Mouse (Mus musculus): Measurements from ENCODE around the gene Tssk3. TPM values are rescaled to one million over a fixed set of nuclear protein-coding genes. Genes with fewer than 3 reads are reported as not detected.
"Not testable (repeated sequence)": the region's sequence is repeated elsewhere in the genome, so short reads cannot be mapped to it uniquely, and the experiment has no call there.

Tssk3 gene
- not detected in 2 replicates for polyA plus RNA-seq (2012; ENCODE audit: insufficient read depth, insufficient read length, low replicate concordance, missing spikeins)

GRCm38 (mm10) chr4:129490972-129491880, at the start of gene Tssk3, which contains the start of gene Fam229a:
Gene Tssk3 (minus strand): TSS chr4:129491022.
Gene Fam229a (plus strand): TSS chr4:129491190.
- TF ChIP-seq CTCF (IDR thresholded peaks at IDR 0.05; ENCODE audit: insufficient read depth, low read depth, low read length) (no peak), POLR2A (IDR thresholded peaks at IDR 0.05; ENCODE audit: insufficient read depth, low read depth, low read length) (no peak)
- Histone ChIP-seq H3K4me1 (ENCODE audit: control insufficient read depth, insufficient read depth, low read length) (peaks cover 19% of the 10 kb centered on the region), H3K4me3 (ENCODE audit: insufficient read depth, low read depth, low read length) (peak within 1 kb of the TSS; percentile 29), H3K27ac (ENCODE audit: insufficient read depth, low read depth, low read length) (no peak within 1 kb of the TSS)
- WGBS: 15% methylated on average over 70 of the region's 70 CpGs

- 80% methylated on average over 6 of the region's 6 CpGs for WGBS
- Histone ChIP-seq H3K4me3 (ENCODE audit: insufficient read depth, low read depth, low read length) (no peak overlapping the region), H3K27ac (ENCODE audit: insufficient read depth, low read depth, low read length) (no peak overlapping the region), H3K4me1 (ENCODE audit: control insufficient read depth, insufficient read depth, low read length) (peaks cover 6% of the 10 kb centered on the region)
- TF ChIP-seq CTCF (IDR thresholded peaks at IDR 0.05; ENCODE audit: insufficient read depth, low read depth, low read length) (no peak), POLR2A (IDR thresholded peaks at IDR 0.05; ENCODE audit: insufficient read depth, low read depth, low read length) (no peak)
These were observed 49.2 kb upstream of the Tssk3 start for GRCm38 (mm10) chr4:129540012-129540411.

DNA sequence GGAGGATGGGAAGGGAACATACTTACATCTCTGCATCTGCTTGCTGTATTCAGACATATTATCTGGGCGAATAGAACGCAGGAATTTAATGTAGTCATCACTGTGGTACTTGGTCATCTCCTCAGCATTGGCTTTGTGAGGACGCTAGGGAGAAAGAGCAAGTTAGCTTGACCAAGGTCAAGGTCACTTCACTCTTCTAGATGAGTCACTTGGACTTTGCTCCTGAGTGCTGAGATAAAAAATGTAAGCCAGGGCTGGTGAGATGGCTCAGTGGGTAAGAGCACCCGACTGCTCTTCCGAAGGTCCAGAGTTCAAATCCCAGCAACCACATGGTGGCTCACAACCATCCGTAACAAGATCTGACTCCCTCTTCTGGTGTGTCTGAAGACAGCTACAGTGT, 38.1 kb upstream of the Tssk3 start:
- H3K4me1 ChIP-seq (ENCODE audit: control insufficient read depth, insufficient read depth, low read length); H3K27ac ChIP-seq (ENCODE audit: insufficient read depth, low read depth, low read length); H3K4me3 ChIP-seq (ENCODE audit: insufficient read depth, low read depth, low read length): not testable (repeated sequence)
- WGBS: 93% methylated on average over 6 of the region's 6 CpGs

DNA sequence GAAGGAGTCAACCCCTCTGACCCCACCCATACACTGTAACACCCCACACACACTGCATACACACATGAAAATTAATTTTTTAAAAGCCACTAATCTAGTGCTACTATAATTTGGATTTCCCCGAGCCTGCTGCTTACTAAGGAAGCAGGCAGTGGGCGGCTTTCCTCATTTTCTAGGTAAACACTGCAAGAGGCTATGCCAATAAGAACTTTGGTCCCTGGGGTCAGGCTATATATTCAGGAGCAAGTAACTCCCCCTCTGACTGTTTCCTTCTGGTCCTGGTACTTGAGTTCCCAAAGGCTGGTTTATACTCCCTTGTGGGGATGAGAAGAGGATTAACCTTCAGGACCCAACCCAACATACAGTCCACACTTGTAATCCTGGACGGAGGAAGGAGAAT, 35.1 kb upstream of the Tssk3 start:
- 69% methylated on average over 3 of the region's 3 CpGs for WGBS
- no peak overlapping the region for H3K27ac ChIP-seq (ENCODE audit: insufficient read depth, low read depth, low read length)
- TF ChIP-seq CTCF (IDR thresholded peaks at IDR 0.05; ENCODE audit: insufficient read depth, low read depth, low read length): no peak
- no peaks in the 10 kb centered on the region for H3K4me1 ChIP-seq (ENCODE audit: control insufficient read depth, insufficient read depth, low read length)
- H3K4me3 ChIP-seq (ENCODE audit: insufficient read depth, low read depth, low read length): no peak overlapping the region

DNA sequence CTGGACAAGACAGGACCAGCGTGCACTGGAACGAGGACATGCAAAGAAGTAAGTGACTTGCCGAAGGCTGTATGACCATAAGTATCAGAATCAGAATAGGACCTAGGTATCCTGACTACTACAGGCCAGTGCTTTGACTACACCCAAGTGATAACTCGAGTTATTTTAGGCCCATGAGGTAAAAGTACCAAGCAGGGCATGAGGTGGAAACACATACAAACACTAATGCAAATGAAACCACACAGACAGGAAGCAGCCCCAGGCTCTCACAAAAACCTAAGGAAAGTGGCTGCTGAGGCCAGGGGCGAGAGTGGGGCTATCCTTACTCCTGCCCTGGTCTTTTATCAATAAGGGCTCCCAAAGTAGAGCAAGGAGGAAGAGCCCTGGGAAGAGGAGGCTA, 34.5 kb upstream of the Tssk3 start:
- TF ChIP-seq CTCF (IDR thresholded peaks at IDR 0.05; ENCODE audit: insufficient read depth, low read depth, low read length): no peak
- TF ChIP-seq POLR2A (IDR thresholded peaks at IDR 0.05; ENCODE audit: insufficient read depth, low read depth, low read length): no peak
- WGBS: 90% methylated on average over 5 of the region's 5 CpGs
- Histone ChIP-seq H3K27ac (ENCODE audit: insufficient read depth, low read depth, low read length) (no peak overlapping the region), H3K4me1 (ENCODE audit: control insufficient read depth, insufficient read depth, low read length) (no peaks in the 10 kb centered on the region), H3K4me3 (ENCODE audit: insufficient read depth, low read depth, low read length) (no peak overlapping the region)

- 90% methylated on average over 8 of the region's 8 CpGs for WGBS
- TF ChIP-seq POLR2A (IDR thresholded peaks at IDR 0.05; ENCODE audit: insufficient read depth, low read depth, low read length) (no peak), CTCF (IDR thresholded peaks at IDR 0.05; ENCODE audit: insufficient read depth, low read depth, low read length) (no peak)
- Histone ChIP-seq H3K4me3 (ENCODE audit: insufficient read depth, low read depth, low read length) (no peak overlapping the region), H3K27ac (ENCODE audit: insufficient read depth, low read depth, low read length) (no peak overlapping the region), H3K4me1 (ENCODE audit: control insufficient read depth, insufficient read depth, low read length) (peaks cover 9% of the 10 kb centered on the region)
These were observed 27.7 kb upstream of the Tssk3 start for GRCm38 (mm10) chr4:129518519-129518918.

DNA sequence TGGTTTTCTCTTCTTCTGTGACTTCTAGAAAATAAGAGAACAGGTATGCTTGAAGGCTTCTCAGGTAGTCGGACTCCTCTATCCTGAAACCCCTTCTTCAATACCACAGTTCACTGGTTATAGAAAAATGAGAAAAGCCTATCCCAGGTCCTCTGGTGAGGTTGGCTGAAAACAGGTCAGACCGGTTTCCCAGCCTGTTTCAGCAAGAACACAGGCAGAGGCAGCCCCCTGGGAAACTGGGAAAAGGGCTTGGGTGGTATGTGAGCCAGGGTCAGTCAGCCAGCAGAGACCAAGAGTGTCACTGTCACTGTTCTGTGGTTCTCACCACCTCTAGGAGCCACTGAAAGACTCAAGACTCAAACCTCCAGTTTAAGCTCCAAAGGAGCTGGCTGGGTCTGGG, 26.1 kb upstream of the Tssk3 start:
- peaks cover 14% of the 10 kb centered on the region for H3K4me1 ChIP-seq (ENCODE audit: control insufficient read depth, insufficient read depth, low read length)
- WGBS: 54% methylated on average over 2 of the region's 2 CpGs
- no peak overlapping the region for H3K4me3 ChIP-seq (ENCODE audit: insufficient read depth, low read depth, low read length)
- no peak for TF ChIP-seq POLR2A (IDR thresholded peaks at IDR 0.05; ENCODE audit: insufficient read depth, low read depth, low read length)
- TF ChIP-seq CTCF (IDR thresholded peaks at IDR 0.05; ENCODE audit: insufficient read depth, low read depth, low read length): no peak
- no peak overlapping the region for H3K27ac ChIP-seq (ENCODE audit: insufficient read depth, low read depth, low read length)

- peaks cover 14% of the 10 kb centered on the region for H3K4me1 ChIP-seq (ENCODE audit: control insufficient read depth, insufficient read depth, low read length)
- H3K4me3 ChIP-seq (ENCODE audit: insufficient read depth, low read depth, low read length): peak overlapping the region; percentile 89
- H3K27ac ChIP-seq (ENCODE audit: insufficient read depth, low read depth, low read length): peak overlapping the region; percentile 27; the same call in 1 of the 2 replicates
- TF ChIP-seq CTCF (IDR thresholded peaks at IDR 0.05; ENCODE audit: insufficient read depth, low read depth, low read length) (peak; percentile 89), POLR2A (IDR thresholded peaks at IDR 0.05; ENCODE audit: insufficient read depth, low read depth, low read length) (no peak)
- under 1% methylated on average over 35 of the region's 35 CpGs for WGBS
These were observed 23.6 kb upstream of the Tssk3 start for GRCm38 (mm10) chr4:129514300-129514898.

DNA sequence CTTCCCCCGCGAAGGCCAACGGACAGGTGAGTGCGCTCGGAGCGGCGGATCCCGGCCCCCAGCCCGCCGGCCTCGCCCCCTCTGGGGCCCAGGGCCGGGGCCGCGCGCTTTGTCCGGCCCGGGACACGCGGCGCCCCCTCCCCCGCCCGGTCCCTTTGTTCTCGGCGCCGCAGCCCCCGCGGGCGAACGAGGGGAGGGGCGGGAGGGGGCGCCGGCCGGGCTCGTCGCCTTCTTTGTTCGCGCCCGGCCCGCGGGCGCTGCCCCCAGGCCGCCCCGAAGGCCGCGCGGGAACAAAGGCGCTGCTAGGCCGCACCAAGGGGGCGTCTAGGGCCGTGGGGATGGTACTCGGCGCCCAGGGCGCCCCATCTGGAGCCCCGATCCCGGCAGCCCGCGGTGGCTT, 23.1 kb upstream of the Tssk3 start:
- H3K27ac ChIP-seq (ENCODE audit: insufficient read depth, low read depth, low read length): peak overlapping the region; percentile 27; the same call in 1 of the 2 replicates
- WGBS: under 1% methylated on average over 52 of the region's 57 CpGs
- peak overlapping the region; percentile 89 for H3K4me3 ChIP-seq (ENCODE audit: insufficient read depth, low read depth, low read length)
- TF ChIP-seq CTCF (IDR thresholded peaks at IDR 0.05; ENCODE audit: insufficient read depth, low read depth, low read length) (no peak), POLR2A (IDR thresholded peaks at IDR 0.05; ENCODE audit: insufficient read depth, low read depth, low read length) (no peak)
- peaks cover 14% of the 10 kb centered on the region for H3K4me1 ChIP-seq (ENCODE audit: control insufficient read depth, insufficient read depth, low read length)
